Mouse (Mus musculus) heart, embryonic 12.5 days (tissue): ENCODE results near the gene Txn2. TPM values are rescaled to one million over a fixed set of nuclear protein-coding genes. Genes with fewer than 3 reads are reported as not detected.

Experiments
- ATAC-seq: fragments of 200-750 bp; cut with Nextera tagmentation; 2 replicates; pipeline ENCODE4 v1.8.0; 2017; ENCODE audit warnings: moderate TSS enrichment, moderate library complexity; ENCODE audit not compliant: insufficient number of reproducible peaks, low FRiP score
- H3K27ac ChIP-seq: fragments of 300-500 bp; sonication (generic); 2 replicates; pipeline ENCODE4 v1.5.1; 2016; ENCODE audit warnings: mild to moderate bottlenecking, moderate library complexity; ENCODE audit not compliant: poor library complexity, severe bottlenecking
- H3K27me3 ChIP-seq: fragments of 300-500 bp; sonication (generic); replicated peaks from 2 replicates; pipeline ENCODE4 v1.6.1; 2016; ENCODE audit warnings: mild to moderate bottlenecking, moderate library complexity
- H3K36me3 ChIP-seq: fragments of 300-500 bp; sonication (generic); 2 replicates; pipeline ENCODE4 v1.6.1; 2016; ENCODE audit warnings: mild to moderate bottlenecking, moderate library complexity
- H3K4me1 ChIP-seq: fragments of 300-500 bp; sonication (generic); replicated peaks from 2 replicates; pipeline ENCODE4 v1.6.1; 2016; ENCODE audit warnings: mild to moderate bottlenecking
- H3K4me2 ChIP-seq: fragments of 300-500 bp; sonication (generic); 2 replicates; pipeline ENCODE4 v1.6.1; 2016; ENCODE audit warnings: mild to moderate bottlenecking, moderate library complexity
- H3K4me3 ChIP-seq: fragments of 300-500 bp; sonication (generic); 2 replicates; pipeline ENCODE4 v1.5.1; 2016; ENCODE audit warnings: mild to moderate bottlenecking
- H3K9ac ChIP-seq: fragments of 300-500 bp; sonication (generic); 2 replicates; pipeline ENCODE4 v1.6.1; 2016; ENCODE audit warnings: mild to moderate bottlenecking, moderate library complexity
- H3K9me3 ChIP-seq: fragments of 300-500 bp; sonication (generic); replicated peaks from 2 replicates; pipeline ENCODE4 v1.6.1; 2016; ENCODE audit warnings: mild to moderate bottlenecking, moderate library complexity
- WGBS: fragments of 180-500 bp; shearing (Covaris S2); methylation state at CpG from one replicate; pipeline ENCODE4 v1.1.7; 2016; 5-methylcytosine and 5-hydroxymethylcytosine counted together
- polyA plus RNA-seq: library from polyadenylated mRNA; unstranded; fragments of >200 nt; fragmentation: Nextera tagmentation; extraction: Ambion mirVana; gene quantifications from 2 replicates; pipeline ENCODE4 v1.2.1, GENCODE M21; 2016

Txn2 gene
- polyA plus RNA-seq, 1 experiment from 2014 or later: 228 TPM

GRCm38 (mm10) chr15:77920511-77921462 is 8.0 kb downstream of the Txn2 start:
- H3K4me2 ChIP-seq: no peak overlapping the region
- ATAC-seq: no peak
- no peaks in the 10 kb centered on the region for H3K27me3 ChIP-seq
- no peaks in the 10 kb centered on the region for H3K4me1 ChIP-seq
- no peak overlapping the region for H3K9ac ChIP-seq
- WGBS: 85% methylated on average over 10 of the region's 10 CpGs
- no peaks in the 10 kb centered on the region for H3K9me3 ChIP-seq
- no peak overlapping the region for H3K27ac ChIP-seq
- H3K4me3 ChIP-seq: no peak overlapping the region
- H3K36me3 ChIP-seq: peaks cover 85% of the 10 kb centered on the region

DNA sequence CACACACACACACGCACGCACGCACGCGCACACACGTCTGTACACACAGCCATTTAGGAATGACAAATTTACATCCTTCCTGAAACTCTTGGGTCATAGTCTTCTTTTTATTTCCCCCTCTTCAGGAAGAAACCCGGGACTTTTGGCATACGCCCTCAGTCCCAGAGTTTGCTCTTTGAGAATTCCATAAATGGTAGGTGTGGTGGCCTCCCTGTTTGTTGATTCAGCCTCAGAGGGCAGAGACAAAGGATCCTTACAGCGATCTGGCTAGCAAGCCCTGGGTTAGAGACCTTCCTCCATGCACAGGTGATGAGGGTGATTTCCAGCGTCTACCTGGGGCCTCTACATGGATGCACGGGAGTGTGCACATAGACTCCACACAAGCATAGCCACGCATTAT is 9.4 kb downstream of the Txn2 start:
- Histone ChIP-seq H3K36me3 (peaks cover 88% of the 10 kb centered on the region), H3K9ac (no peak overlapping the region), H3K4me1 (no peaks in the 10 kb centered on the region), H3K4me3 (no peak overlapping the region), H3K4me2 (no peak overlapping the region), H3K9me3 (no peaks in the 10 kb centered on the region), H3K27me3 (no peaks in the 10 kb centered on the region), H3K27ac (no peak overlapping the region)
- no peak for ATAC-seq
- 91% methylated on average over 12 of the region's 12 CpGs for WGBS

DNA sequence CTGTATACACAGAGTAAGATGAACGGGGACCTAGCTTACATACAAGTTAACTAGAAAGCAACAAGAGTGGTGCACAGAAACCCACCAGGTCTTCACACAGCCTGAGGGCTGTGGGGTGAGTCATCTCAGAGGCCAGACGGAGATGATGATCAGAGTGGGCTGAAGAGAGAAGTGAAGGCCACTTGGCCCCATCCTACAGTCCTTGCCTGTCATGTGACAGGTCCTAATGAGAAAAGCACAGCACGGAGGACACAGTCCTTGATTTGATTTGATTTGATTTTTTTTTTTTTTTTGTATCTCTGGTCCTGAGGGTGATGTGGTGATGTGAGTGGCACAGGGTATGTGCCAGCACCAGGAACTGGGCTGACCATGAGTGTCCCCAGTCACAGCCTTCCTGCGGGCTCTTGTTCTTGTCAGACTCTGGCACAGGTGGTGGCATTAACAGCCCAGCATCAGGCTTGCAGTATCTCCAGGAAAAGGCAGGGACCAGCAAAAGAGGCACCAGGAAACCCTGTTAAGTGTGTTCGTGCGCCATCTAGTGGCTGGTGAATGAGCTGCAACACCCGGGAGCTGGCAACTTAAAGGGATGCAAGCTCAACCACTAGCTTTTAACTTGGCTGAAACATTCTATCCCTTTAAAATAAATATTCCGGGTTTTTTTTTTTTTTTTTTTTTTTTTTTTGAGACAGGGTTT is 11.8 kb downstream of the Txn2 start:
- H3K4me1 ChIP-seq: peaks cover 13% of the 10 kb centered on the region
- H3K4me3 ChIP-seq: no peak overlapping the region
- no peaks in the 10 kb centered on the region for H3K9me3 ChIP-seq
- no peak for ATAC-seq
- 40% methylated on average over 8 of the region's 8 CpGs for WGBS
- no peak overlapping the region for H3K9ac ChIP-seq
- no peak overlapping the region for H3K4me2 ChIP-seq
- H3K36me3 ChIP-seq: peaks cover 79% of the 10 kb centered on the region
- H3K27ac ChIP-seq: no peak overlapping the region
- H3K27me3 ChIP-seq: no peaks in the 10 kb centered on the region

GRCm38 (mm10) chr15:77915287-77915686 is 13.5 kb downstream of the Txn2 start:
- 96% methylated on average over 4 of the region's 4 CpGs for WGBS
- no peaks in the 10 kb centered on the region for H3K27me3 ChIP-seq
- no peaks in the 10 kb centered on the region for H3K9me3 ChIP-seq
- no peak for ATAC-seq
- no peak overlapping the region for H3K9ac ChIP-seq
- H3K36me3 ChIP-seq: peaks cover 64% of the 10 kb centered on the region
- H3K27ac ChIP-seq: no peak overlapping the region
- H3K4me1 ChIP-seq: peaks cover 28% of the 10 kb centered on the region
- no peak overlapping the region for H3K4me3 ChIP-seq
- H3K4me2 ChIP-seq: no peak overlapping the region

- no peak overlapping the region for H3K4me2 ChIP-seq
- ATAC-seq: no peak
- H3K36me3 ChIP-seq: peaks cover 57% of the 10 kb centered on the region
- no peak overlapping the region for H3K9ac ChIP-seq
- WGBS: 94% methylated on average over 3 of the region's 3 CpGs
- H3K27me3 ChIP-seq: no peaks in the 10 kb centered on the region
- H3K9me3 ChIP-seq: no peaks in the 10 kb centered on the region
- no peak overlapping the region for H3K4me3 ChIP-seq
- H3K27ac ChIP-seq: no peak overlapping the region
- H3K4me1 ChIP-seq: peaks cover 28% of the 10 kb centered on the region
These were observed 14.3 kb downstream of the Txn2 start for GRCm38 (mm10) chr15:77914507-77914906.

- ATAC-seq: no peak
- H3K4me1 ChIP-seq: peaks cover 28% of the 10 kb centered on the region
- no peak overlapping the region for H3K4me2 ChIP-seq
- H3K9me3 ChIP-seq: no peaks in the 10 kb centered on the region
- H3K9ac ChIP-seq: no peak overlapping the region
- H3K27me3 ChIP-seq: no peaks in the 10 kb centered on the region
- no peak overlapping the region for H3K4me3 ChIP-seq
- H3K27ac ChIP-seq: no peak overlapping the region
- H3K36me3 ChIP-seq: peaks cover 44% of the 10 kb centered on the region
- 76% methylated on average over 8 of the region's 8 CpGs for WGBS
These were observed 15.8 kb downstream of the Txn2 start for GRCm38 (mm10) chr15:77913054-77913453.

GRCm38 (mm10) chr15:77912585-77912984 is 16.2 kb downstream of the Txn2 start:
- Histone ChIP-seq H3K36me3 (peaks cover 40% of the 10 kb centered on the region), H3K4me1 (peaks cover 28% of the 10 kb centered on the region), H3K27me3 (no peaks in the 10 kb centered on the region), H3K9ac (0 out of 2 replicates have a peak overlapping the region, but pooled peaks have one; percentile 19), H3K27ac (peak overlapping the region; percentile 36; the same call in 1 of the 2 replicates), H3K4me2 (no peak overlapping the region), H3K9me3 (no peaks in the 10 kb centered on the region), H3K4me3 (no peak overlapping the region)
- ATAC-seq: no peak
- 40% methylated on average over 7 of the region's 7 CpGs for WGBS

DNA sequence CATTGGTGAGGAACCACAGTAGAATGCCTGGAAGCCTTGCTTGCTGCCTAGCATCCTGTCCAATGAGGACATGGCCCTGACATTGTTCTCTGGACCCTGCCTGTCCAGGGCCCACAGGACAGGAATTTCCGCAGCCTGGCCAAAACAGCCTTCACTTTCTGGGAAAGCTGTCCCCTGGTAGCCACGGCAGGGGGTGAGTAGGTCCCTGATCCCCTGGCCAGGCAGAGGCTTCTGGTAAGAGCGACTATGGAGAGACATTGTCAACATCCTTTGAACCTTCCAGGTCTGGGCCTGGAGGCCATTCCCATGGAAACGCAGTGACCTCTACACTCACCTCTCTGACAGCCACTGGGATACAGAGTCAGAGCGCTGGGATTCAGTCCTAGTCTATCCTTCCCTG is 16.8 kb downstream of the Txn2 start:
- Histone ChIP-seq H3K4me1 (peaks cover 28% of the 10 kb centered on the region), H3K27me3 (no peaks in the 10 kb centered on the region), H3K4me3 (no peak overlapping the region), H3K4me2 (no peak overlapping the region), H3K9me3 (no peaks in the 10 kb centered on the region), H3K9ac (no peak overlapping the region), H3K27ac (peak overlapping the region; percentile 36; the same call in 1 of the 2 replicates), H3K36me3 (peaks cover 39% of the 10 kb centered on the region)
- WGBS: 47% methylated on average over 5 of the region's 5 CpGs
- no peak for ATAC-seq

- WGBS: 13% methylated on average over 2 of the region's 2 CpGs
- Histone ChIP-seq H3K9ac (no peak overlapping the region), H3K9me3 (no peaks in the 10 kb centered on the region), H3K4me2 (no peak overlapping the region), H3K4me3 (no peak overlapping the region), H3K36me3 (peaks cover 30% of the 10 kb centered on the region), H3K27ac (peak overlapping the region; percentile 60), H3K27me3 (no peaks in the 10 kb centered on the region), H3K4me1 (peaks cover 36% of the 10 kb centered on the region)
- ATAC-seq: peak; percentile 51; the same call in 1 of the 2 replicates
These were observed 17.7 kb downstream of the Txn2 start for GRCm38 (mm10) chr15:77911065-77911464.

DNA sequence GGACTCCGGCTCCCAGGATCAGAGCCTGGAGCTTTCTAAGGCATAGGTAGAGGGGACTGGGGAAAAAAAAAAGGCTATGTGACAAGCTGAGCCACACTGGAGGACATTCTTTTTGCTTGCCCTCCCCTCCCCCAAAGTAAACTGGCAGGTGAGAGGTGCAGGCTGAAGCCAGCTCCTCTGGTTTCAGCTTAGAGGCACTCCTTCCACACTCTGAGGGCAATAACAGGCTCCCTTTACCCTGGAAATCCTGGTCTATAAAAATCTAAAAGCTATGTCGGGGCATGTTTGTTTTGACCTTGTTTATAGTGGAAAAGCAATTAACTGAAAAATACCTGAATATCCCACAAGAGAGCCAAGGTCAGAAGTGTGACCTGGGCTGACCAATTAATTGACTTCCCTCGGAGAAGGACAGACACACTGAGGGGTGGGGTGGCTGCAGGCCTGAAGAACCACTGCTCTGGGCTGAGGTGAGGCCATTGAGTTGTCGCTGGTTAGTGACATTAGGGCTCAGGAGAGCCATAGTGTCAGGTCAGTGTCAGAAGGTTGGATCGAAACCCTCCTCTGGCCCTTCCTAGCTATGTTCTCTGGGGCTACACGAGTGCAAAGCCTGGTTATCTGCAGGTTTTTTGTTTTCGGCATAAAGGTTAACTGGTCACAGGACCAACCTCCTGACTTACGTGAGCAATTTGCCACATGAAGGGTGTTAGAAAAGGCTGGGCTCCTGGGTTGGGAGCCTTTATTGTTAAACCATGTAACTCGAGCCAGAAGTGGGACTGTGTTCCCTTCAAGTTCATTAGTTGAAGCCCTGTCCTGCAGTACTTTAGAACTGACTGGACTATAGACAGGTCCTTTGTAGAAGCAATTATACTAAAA is 20.9 kb downstream of the Txn2 start:
- 64% methylated on average over 9 of the region's 9 CpGs for WGBS
- Histone ChIP-seq H3K9ac (no peak overlapping the region), H3K4me3 (no peak overlapping the region), H3K36me3 (0 out of 2 replicates have a peak, but pooled peaks cover under 1% of the 10 kb centered on the region), H3K27me3 (no peaks in the 10 kb centered on the region), H3K4me2 (no peak overlapping the region), H3K27ac (no peak overlapping the region), H3K9me3 (no peaks in the 10 kb centered on the region), H3K4me1 (peaks cover 53% of the 10 kb centered on the region)
- no peak for ATAC-seq
